9 mouse cellular contexts compared by ENCODE assay signal in the genomic region with DNA sequence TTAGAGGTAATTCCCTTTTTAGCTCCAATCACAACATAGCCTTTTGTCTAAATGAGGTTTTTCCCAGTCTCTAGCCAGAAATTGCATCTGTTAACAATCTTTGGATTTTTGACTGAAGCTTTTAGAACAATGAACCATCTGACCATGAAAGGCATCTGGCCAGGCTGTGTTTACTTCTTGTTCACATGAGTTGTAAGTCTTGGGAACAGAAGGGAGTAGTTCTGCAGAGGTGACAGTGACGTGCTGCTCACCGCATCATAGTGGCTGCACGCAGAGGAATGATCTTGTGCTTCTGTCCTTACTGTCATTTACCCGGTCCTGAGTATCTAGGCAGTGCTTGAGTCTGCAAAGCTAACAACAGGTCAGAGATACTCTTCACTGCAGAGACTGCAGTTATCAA.
DNase-seq lines count a peak whose midpoint lies in the region; ATAC-seq and TF ChIP-seq lines count a peak whose summit lies in the region.
"Had no signal": no experiment of that assay in that cellular context is flagged by ENCODE, and none has a peak within 500 bp of the region (broad histone marks: within the 10 kb centered on the region; RNA-seq: fewer than 3 reads in every experiment).

No protein-coding gene starts in this region.

- 53% methylated on average over 4 of the region's 4 CpGs for WGBS in forebrain, embryonic 14.5 days
- WGBS in forebrain, embryonic 11.5 days, result 80% methylated on average over 4 of the region's 4 CpGs
- 60% methylated on average over 4 of the region's 4 CpGs for WGBS in kidney, embryonic 15.5 days
- 67% methylated on average over 4 of the region's 4 CpGs for WGBS in kidney, adult 2 months
- WGBS in midbrain, embryonic 11.5 days, result 74% methylated on average over 4 of the region's 4 CpGs

- peak overlapping the region; percentile 57; the same call in 1 of the 2 replicates for H3K27ac ChIP-seq in forebrain, embryonic 14.5 days (ENCODE audit: low read depth, low read length)
- no peak overlapping the region for H3K27ac ChIP-seq in forebrain, embryonic 11.5 days (ENCODE audit: low read depth, low read length)
- 0 out of 2 replicates have a peak overlapping the region, but pooled peaks have one; percentile 2 for H3K27ac ChIP-seq in kidney, embryonic 15.5 days
- no peak overlapping the region for H3K27ac ChIP-seq in kidney, adult 2 months (ENCODE audit: insufficient read depth, low read depth, low read length)
- peak overlapping the region; percentile 35; the same call in 1 of the 2 replicates for H3K27ac ChIP-seq in midbrain, embryonic 11.5 days (ENCODE audit: low read depth, low read length)

- ATAC-seq in forebrain, embryonic 14.5 days, result 0 out of 2 replicates have a peak, but pooled peaks have one; percentile 46
- no peak for ATAC-seq in forebrain, embryonic 11.5 days (replicated peaks; ENCODE audit: low FRiP score)
- ATAC-seq in kidney, embryonic 15.5 days (replicated peaks; ENCODE audit: low FRiP score), result no peak
- no peak for ATAC-seq in midbrain, embryonic 11.5 days (ENCODE audit: low FRiP score)

- no peak for TF ChIP-seq POLR2A in kidney, adult 2 months (IDR thresholded peaks at IDR 0.05; ENCODE audit: low read depth, low read length)

- H3K4me1 ChIP-seq in forebrain, embryonic 14.5 days (ENCODE audit: control insufficient read depth, insufficient read depth, low read length), result peaks cover 29% of the 10 kb centered on the region
- H3K4me1 ChIP-seq in forebrain, embryonic 11.5 days (replicated peaks; ENCODE audit: control insufficient read depth, insufficient read depth, low read length), result peaks cover 7% of the 10 kb centered on the region; the same call in 1 of the 2 replicates
- H3K4me1 ChIP-seq in kidney, embryonic 15.5 days, result no peaks in the 10 kb centered on the region
- H3K4me1 ChIP-seq in kidney, adult 2 months (ENCODE audit: control insufficient read depth, insufficient read depth, low read length), result no peaks in the 10 kb centered on the region
- H3K4me1 ChIP-seq in midbrain, embryonic 11.5 days (ENCODE audit: control insufficient read depth, insufficient read depth, low read length), result peaks cover 34% of the 10 kb centered on the region

- H3K9ac ChIP-seq in forebrain, embryonic 14.5 days (ENCODE audit: low read length), result no peak overlapping the region; the same call in 1 of the 2 replicates
- no peak overlapping the region for H3K9ac ChIP-seq in forebrain, embryonic 11.5 days (ENCODE audit: low read length)
- no peak overlapping the region for H3K9ac ChIP-seq in kidney, embryonic 15.5 days
- H3K9ac ChIP-seq in midbrain, embryonic 11.5 days (ENCODE audit: low read length), result no peak overlapping the region; the same call in 1 of the 2 replicates

- peak; percentile 51 for DNase-seq in forebrain, embryonic 14.5 days (ENCODE audit: low spot score)
- no peak for DNase-seq in forebrain, embryonic 11.5 days (ENCODE audit: low spot score)
- no peak for DNase-seq in kidney, adult 2 months
- peak; percentile 60 for DNase-seq in brain, adult 2 months (ENCODE audit: low read depth, low spot score)
- no peak for DNase-seq in midbrain, embryonic 11.5 days (ENCODE audit: low spot score, missing footprints)
- no peak for DNase-seq in adrenal gland, postnatal 4 days (ENCODE audit: low spot score in 2 of 2)
- no peak for DNase-seq in urinary bladder, postnatal 25 days (ENCODE audit: low spot score)
- DNase-seq: liver had no signal

- peaks cover 16% of the 10 kb centered on the region for H3K36me3 ChIP-seq in forebrain, embryonic 14.5 days (ENCODE audit: control insufficient read depth, insufficient read depth, low read length)
- no peaks in the 10 kb centered on the region; the same call in 1 of the 2 replicates for H3K36me3 ChIP-seq in forebrain, embryonic 11.5 days (ENCODE audit: control insufficient read depth, insufficient read depth, low read length)
- peaks cover 19% of the 10 kb centered on the region for H3K36me3 ChIP-seq in kidney, embryonic 15.5 days
- no peaks in the 10 kb centered on the region for H3K36me3 ChIP-seq in kidney, adult 2 months (ENCODE audit: control insufficient read depth, insufficient read depth, low read length)
- H3K36me3 ChIP-seq in midbrain, embryonic 11.5 days (ENCODE audit: control insufficient read depth, insufficient read depth, low read length), result no peaks in the 10 kb centered on the region

- no peak overlapping the region for H3K4me2 ChIP-seq in forebrain, embryonic 14.5 days (ENCODE audit: low read length)
- no peak overlapping the region for H3K4me2 ChIP-seq in forebrain, embryonic 11.5 days (ENCODE audit: low read depth, low read length, severe bottlenecking)
- no peak overlapping the region for H3K4me2 ChIP-seq in kidney, embryonic 15.5 days
- H3K4me2 ChIP-seq in midbrain, embryonic 11.5 days, result no peak overlapping the region

- H3K4me3 ChIP-seq in forebrain, embryonic 14.5 days (ENCODE audit: low read depth, low read length), result no peak overlapping the region
- H3K4me3 ChIP-seq in forebrain, embryonic 11.5 days (ENCODE audit: low read depth, low read length), result no peak overlapping the region
- no peak overlapping the region for H3K4me3 ChIP-seq in kidney, embryonic 15.5 days (replicated peaks)
- no peak overlapping the region for H3K4me3 ChIP-seq in kidney, adult 2 months (ENCODE audit: insufficient read depth, low read depth, low read length)
- no peak overlapping the region for H3K4me3 ChIP-seq in midbrain, embryonic 11.5 days (ENCODE audit: low read depth, low read length)

- H3K27me3 ChIP-seq in forebrain, embryonic 14.5 days (replicated peaks; ENCODE audit: control insufficient read depth, insufficient read depth, low read length), result no peaks in the 10 kb centered on the region
- H3K27me3 ChIP-seq in forebrain, embryonic 11.5 days (ENCODE audit: control insufficient read depth, insufficient read depth, low read length), result no peaks in the 10 kb centered on the region
- no peaks in the 10 kb centered on the region for H3K27me3 ChIP-seq in kidney, embryonic 15.5 days
- no peaks in the 10 kb centered on the region for H3K27me3 ChIP-seq in kidney, adult 2 months (replicated peaks; ENCODE audit: control insufficient read depth, insufficient read depth, low read length)
- H3K27me3 ChIP-seq in midbrain, embryonic 11.5 days (ENCODE audit: control insufficient read depth, insufficient read depth, low read length), result no peaks in the 10 kb centered on the region

- H3K9me3 ChIP-seq in forebrain, embryonic 14.5 days (replicated peaks; ENCODE audit: control insufficient read depth, low read length), result no peaks in the 10 kb centered on the region
- no peaks in the 10 kb centered on the region for H3K9me3 ChIP-seq in forebrain, embryonic 11.5 days (ENCODE audit: control insufficient read depth, low read length)
- H3K9me3 ChIP-seq in kidney, embryonic 15.5 days (replicated peaks), result no peaks in the 10 kb centered on the region
- H3K9me3 ChIP-seq in midbrain, embryonic 11.5 days (ENCODE audit: control insufficient read depth, low read length), result no peaks in the 10 kb centered on the region

- TF ChIP-seq CTCF in kidney, adult 2 months (conservative IDR thresholded peaks at IDR 0.05; ENCODE audit: insufficient read depth, insufficient read length, low read depth, low read length), result no peak

Comparison
In these comparisons a context has a peak if more than half of its experiments do, and no peak if none do; other contexts are left out.
1. DNase-seq: peak in forebrain, embryonic 14.5 days (single experiment) and brain, adult 2 months (single experiment); none in forebrain, embryonic 11.5 days (single experiment), kidney, adult 2 months (single experiment), midbrain, embryonic 11.5 days (single experiment), adrenal gland, postnatal 4 days (0 of 2) and urinary bladder, postnatal 25 days (single experiment).
2. H3K27ac ChIP-seq: peak in forebrain, embryonic 14.5 days (single experiment), kidney, embryonic 15.5 days (single experiment) and midbrain, embryonic 11.5 days (single experiment); none in forebrain, embryonic 11.5 days (single experiment) and kidney, adult 2 months (single experiment).